Mouse (Mus musculus) E14TG2a.4 (cell line): Measurements from ENCODE around the gene Prlh.

Experiments
- H3K27me3 ChIP-seq: 2 replicates; pipeline ENCODE4 v1.6.1; 2014; ENCODE audit warnings: low read length, control low read depth; ENCODE audit not compliant: insufficient read depth
- H3K36me3 ChIP-seq: 2 replicates; pipeline ENCODE4 v1.6.1; 2014; ENCODE audit warnings: low read length, control low read depth; ENCODE audit not compliant: insufficient read depth
- H3K4me1 ChIP-seq: replicated peaks from 2 replicates; pipeline ENCODE4 v1.6.1; 2014; ENCODE audit warnings: low read depth, low read length, control low read depth
- H3K4me3 ChIP-seq: replicated peaks from 2 replicates; pipeline ENCODE4 v1.5.1; 2014; ENCODE audit warnings: mild to moderate bottlenecking, low read length
- H3K9me3 ChIP-seq: 2 replicates; pipeline ENCODE4 v1.6.1; 2014; ENCODE audit warnings: low read length, control low read depth
- CTCF ChIP-seq: conservative IDR thresholded peaks from 2 replicates; pipeline ENCODE4 v1.5.1; 2014; ENCODE audit warnings: low read length
- NANOG ChIP-seq: IDR thresholded peaks from 2 replicates; pipeline ENCODE4 v1.6.1; 2014; ENCODE audit warnings: borderline replicate concordance, low read length, mixed read lengths
- POU5F1 ChIP-seq: IDR thresholded peaks from 2 replicates; pipeline ENCODE4 v1.6.1; 2014; ENCODE audit warnings: low read length, borderline replicate concordance

The Prlh gene

DNA sequence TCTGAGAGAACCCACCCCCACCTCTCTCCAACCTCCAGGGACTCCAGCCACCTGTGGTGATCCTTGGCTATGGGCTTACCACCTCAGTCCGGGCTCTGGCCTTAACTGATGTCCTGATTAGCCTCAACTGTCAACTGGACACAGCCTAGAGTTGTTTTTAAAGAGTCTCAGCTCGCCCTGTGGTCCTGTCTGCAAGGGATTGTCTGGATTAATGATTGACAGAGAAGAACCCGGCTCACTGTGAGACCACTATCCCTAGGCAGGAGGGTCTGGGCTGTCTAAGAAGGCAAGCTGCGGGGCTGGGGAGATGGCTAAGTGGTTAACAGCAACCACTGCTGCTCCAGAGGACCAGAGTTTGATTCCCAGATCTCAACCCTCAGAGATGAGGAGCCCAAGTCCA lies 9.6 kb downstream of the Prlh start:
- Histone ChIP-seq H3K9me3 (no peaks in the 10 kb centered on the region), H3K4me1 (0 out of 2 replicates have a peak, but pooled peaks cover 3% of the 10 kb centered on the region), H3K27me3 (peaks cover 37% of the 10 kb centered on the region), H3K4me3 (no peak overlapping the region), H3K36me3 (no peaks in the 10 kb centered on the region)
- TF ChIP-seq POU5F1, result no peak
- no peak for TF ChIP-seq CTCF
- TF ChIP-seq NANOG, result no peak

DNA sequence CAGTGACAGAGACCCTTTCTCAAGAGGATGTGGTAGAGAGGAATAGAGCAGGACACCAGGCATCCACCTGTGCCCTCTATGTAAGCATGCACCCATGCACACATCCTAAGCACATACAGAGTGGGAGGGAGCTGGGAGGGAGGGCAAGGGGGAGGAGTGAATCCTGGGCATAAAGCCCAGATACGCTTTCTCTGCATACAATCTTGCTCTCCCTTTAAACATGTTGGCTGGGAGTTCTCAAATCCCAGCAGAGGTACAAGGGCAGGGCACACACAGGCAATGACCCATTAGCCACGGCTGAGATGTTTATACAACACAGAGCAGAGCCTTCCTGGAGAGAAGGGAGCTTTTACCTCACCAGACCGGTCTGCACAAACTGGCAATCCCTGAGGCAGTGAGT lies 10.1 kb downstream of the Prlh start:
- Histone ChIP-seq H3K4me1 (0 out of 2 replicates have a peak, but pooled peaks cover 3% of the 10 kb centered on the region), H3K4me3 (no peak overlapping the region), H3K36me3 (no peaks in the 10 kb centered on the region), H3K27me3 (peaks cover 39% of the 10 kb centered on the region), H3K9me3 (no peaks in the 10 kb centered on the region)
- TF ChIP-seq NANOG (no peak), POU5F1 (no peak), CTCF (no peak)

DNA sequence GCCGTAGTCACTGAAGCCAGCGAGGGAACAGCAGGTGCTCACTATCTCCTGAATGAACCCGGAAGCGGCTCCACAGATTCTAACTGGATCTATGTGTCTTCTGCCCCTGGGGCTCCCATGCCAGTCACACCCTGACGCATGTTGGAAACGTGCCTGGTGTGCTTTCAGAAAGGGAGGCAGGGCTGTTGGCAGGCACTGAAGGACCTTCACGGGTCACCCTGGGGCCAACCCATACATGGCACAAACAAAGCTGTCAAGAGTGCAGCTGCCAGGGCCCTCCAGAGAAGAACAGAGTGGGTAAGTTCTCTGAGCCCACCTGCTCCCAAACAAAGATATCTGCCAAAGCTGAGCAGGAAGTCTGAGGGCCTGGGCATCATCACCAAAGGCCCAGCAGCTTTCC lies 14.7 kb downstream of the Prlh start:
- Histone ChIP-seq H3K4me1 (peaks cover 13% of the 10 kb centered on the region), H3K27me3 (peaks cover 43% of the 10 kb centered on the region), H3K9me3 (no peaks in the 10 kb centered on the region), H3K36me3 (no peaks in the 10 kb centered on the region), H3K4me3 (no peak overlapping the region)
- no peak for TF ChIP-seq NANOG
- TF ChIP-seq CTCF, result no peak
- no peak for TF ChIP-seq POU5F1

DNA sequence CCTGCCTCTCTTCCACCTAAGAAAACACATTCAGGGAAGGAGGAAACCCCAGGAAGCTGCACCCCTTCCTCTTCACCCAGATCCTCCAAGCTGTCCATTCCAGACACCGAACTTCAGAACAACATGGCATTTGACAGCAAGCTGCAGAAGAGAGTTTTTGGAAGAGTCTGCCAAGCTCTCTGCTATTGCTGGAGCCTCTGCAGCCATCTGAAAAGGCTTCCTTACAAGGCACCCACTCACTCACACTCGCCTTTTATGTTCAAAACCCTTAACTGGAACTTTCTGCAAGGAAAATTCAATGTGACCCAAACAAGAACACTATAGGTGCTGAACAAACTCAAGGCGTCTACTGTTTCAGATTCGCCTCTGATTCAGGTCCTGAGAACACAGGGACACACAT lies 15.7 kb downstream of the Prlh start:
- no peaks in the 10 kb centered on the region for H3K36me3 ChIP-seq
- H3K4me1 ChIP-seq, result peaks cover 16% of the 10 kb centered on the region
- H3K9me3 ChIP-seq, result no peaks in the 10 kb centered on the region
- no peak for TF ChIP-seq CTCF
- TF ChIP-seq POU5F1, result no peak
- TF ChIP-seq NANOG, result no peak
- no peak overlapping the region for H3K4me3 ChIP-seq
- peaks cover 48% of the 10 kb centered on the region for H3K27me3 ChIP-seq

DNA sequence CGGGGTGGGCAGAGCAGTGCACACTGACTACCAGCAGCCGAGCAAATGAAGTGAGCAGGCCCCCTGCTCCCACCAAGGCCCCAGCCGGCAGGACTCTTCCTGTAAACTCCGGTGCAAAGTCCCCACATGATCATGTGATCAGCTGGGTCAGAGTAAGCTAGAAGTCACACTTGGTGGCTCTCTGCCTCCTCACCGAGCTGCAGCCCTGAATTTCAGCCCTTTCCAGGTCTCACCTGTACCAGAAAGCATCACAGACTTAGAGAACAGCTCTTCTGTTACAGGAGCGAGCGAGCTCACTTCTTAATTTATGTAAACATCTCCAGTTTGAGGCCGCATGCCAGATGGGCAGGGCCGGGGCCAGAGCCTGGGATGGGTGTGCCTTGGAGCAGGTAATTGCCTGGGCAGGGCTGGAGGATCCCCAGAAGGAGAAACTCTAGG lies 16.5 kb downstream of the Prlh start, which contains the start of gene Rab17:
Gene Rab17, minus strand, starts transcription at position 315 of the 438 bp plus-strand sequence.
- Histone ChIP-seq H3K9me3 (no peaks in the 10 kb centered on the region), H3K4me3 (peak within 1 kb of the TSS; percentile 32), H3K4me1 (peaks cover 16% of the 10 kb centered on the region), H3K27me3 (peaks cover 48% of the 10 kb centered on the region), H3K36me3 (no peaks in the 10 kb centered on the region)
- TF ChIP-seq POU5F1, result no peak
- TF ChIP-seq NANOG, result no peak
- TF ChIP-seq CTCF, result no peak

DNA sequence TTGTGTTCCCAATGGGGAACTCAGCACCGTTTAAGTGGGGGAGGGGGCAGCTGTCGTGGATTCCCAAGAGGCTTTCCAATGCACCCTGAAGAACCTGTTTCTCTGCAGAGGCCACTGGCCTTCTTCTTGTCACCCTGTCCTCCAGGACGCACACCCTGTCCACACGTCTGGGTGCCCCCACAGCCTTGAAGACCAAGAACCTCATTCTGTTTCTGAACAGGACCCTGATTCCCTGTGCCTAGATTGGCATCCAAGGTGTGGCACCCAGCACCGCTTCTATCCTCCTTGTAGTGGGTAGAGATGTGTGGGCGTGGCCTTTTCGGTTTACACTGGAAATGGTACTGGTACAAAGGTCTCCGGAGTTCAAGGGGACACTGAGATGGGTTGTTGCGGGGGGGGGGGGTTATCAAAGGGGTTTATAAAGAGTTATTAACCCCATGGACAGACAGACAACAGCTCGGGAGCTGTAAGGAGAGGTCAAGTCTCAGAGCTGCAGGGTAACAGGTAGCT lies 17.0 kb downstream of the Prlh start:
- Histone ChIP-seq H3K4me1 (peaks cover 16% of the 10 kb centered on the region), H3K4me3 (peak overlapping the region; percentile 32; the same call in 1 of the 2 replicates), H3K9me3 (no peaks in the 10 kb centered on the region), H3K27me3 (peaks cover 48% of the 10 kb centered on the region), H3K36me3 (no peaks in the 10 kb centered on the region)
- TF ChIP-seq NANOG (no peak), CTCF (no peak), POU5F1 (no peak)

DNA sequence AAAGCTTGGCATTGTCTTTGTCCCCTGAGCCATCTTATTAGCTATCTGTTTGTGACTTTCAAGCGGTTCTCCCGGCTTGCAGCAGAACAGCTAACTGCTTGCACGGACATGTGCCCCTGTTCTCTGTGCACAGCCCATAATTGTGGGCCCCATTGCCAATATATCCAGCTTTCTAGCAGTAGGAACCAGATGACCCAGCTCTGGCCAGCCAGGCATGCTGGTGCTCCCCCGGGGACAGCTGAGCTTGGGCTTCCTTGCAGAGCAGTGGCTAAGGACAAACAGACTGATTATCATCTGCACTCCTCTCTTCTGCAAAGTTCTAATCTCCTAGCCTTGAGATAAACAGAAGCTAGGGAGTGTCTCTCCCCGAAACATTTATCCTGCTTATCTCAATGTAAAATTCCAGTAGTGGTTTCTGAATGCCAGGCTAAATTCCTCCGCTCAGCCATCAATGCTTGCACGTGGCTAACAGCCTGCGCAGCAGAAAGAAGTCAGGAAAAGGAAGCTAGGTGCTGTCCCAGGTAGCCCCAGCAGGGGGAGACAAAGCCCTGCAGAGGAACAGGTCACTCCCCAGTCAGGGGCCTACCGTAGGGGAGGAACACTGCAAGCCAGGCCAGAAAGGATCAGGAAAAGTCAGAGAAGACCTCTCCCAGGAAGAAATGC lies 20.1 kb downstream of the Prlh start:
- no peaks in the 10 kb centered on the region for H3K36me3 ChIP-seq
- TF ChIP-seq POU5F1, result no peak
- TF ChIP-seq NANOG, result no peak
- TF ChIP-seq CTCF, result peak; percentile 96
- H3K4me1 ChIP-seq, result peaks cover 16% of the 10 kb centered on the region
- H3K9me3 ChIP-seq, result no peaks in the 10 kb centered on the region
- peaks cover 52% of the 10 kb centered on the region for H3K27me3 ChIP-seq
- H3K4me3 ChIP-seq, result no peak overlapping the region

DNA sequence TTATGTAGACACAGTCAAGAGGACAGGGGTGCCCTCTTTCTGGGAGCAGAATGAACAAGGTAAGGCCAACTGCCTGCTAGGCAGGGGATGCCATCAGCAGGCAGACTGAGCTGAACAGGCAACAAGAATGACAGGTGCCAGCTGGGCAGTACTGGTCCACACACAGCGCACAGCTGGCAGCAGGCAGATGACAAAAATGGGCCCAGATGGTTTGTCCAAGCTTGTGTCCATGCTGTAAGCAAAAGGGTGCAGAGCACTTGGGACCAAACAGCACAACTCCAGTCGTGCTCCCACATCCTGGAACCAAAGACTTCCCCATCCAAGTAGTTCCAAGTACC lies 20.6 kb downstream of the Prlh start:
- TF ChIP-seq POU5F1 (no peak), CTCF (no peak), NANOG (no peak)
- peaks cover 16% of the 10 kb centered on the region for H3K4me1 ChIP-seq
- H3K27me3 ChIP-seq, result peaks cover 49% of the 10 kb centered on the region
- no peaks in the 10 kb centered on the region for H3K36me3 ChIP-seq
- H3K9me3 ChIP-seq, result no peaks in the 10 kb centered on the region
- no peak overlapping the region for H3K4me3 ChIP-seq
